Mouse (Mus musculus) gastrocnemius, postnatal 4 days (tissue): ENCODE data around the gene Ddx27. TPM values are rescaled to one million over a fixed set of nuclear protein-coding genes. Genes with fewer than 3 reads are reported as not detected.
"Not testable (repeated sequence)": the region's sequence is repeated elsewhere in the genome, so short reads cannot be mapped to it uniquely, and the experiment has no call there.

Experiments used
- DNase-seq, 2 experiments: peaks; one replicate each; pipeline ENCODE4 v3.0.0; 2021 to 2022; ENCODE audit warnings: low spot score in 2 of 2, mixed read lengths in 2 of 2
- long read RNA-seq, 2 experiments: library from polyadenylated mRNA; stranded (forward); transcript quantifications; one replicate each; pipeline ENCODE4 v2.0.0; 2021
- total RNA-seq, 2 experiments: library from RNA; stranded (reverse); gene quantifications; 2 replicates each; pipeline ENCODE4 v1.2.3; 2021

Gene Ddx27
- total RNA-seq = 10 to 100 TPM; 19.1 to 22.9 TPM
- long read RNA-seq, experiment 1, transcript Ddx27-201 (21 exons, 2,714 nt) = major isoform, 32 of 36 reads
- long read RNA-seq, experiment 1, partial matches to known transcripts = 3 of 36 reads
- long read RNA-seq, experiment 1, other reads (novel, unspliced or antisense) = 1 of 36 reads
- long read RNA-seq, experiment 2, transcript Ddx27-201 (21 exons, 2,714 nt) = major isoform, 38 of 57 reads
- long read RNA-seq, experiment 2, partial matches to known transcripts = 3 of 57 reads
- long read RNA-seq, experiment 2, other reads (novel, unspliced or antisense) = 15 of 57 reads

DNA sequence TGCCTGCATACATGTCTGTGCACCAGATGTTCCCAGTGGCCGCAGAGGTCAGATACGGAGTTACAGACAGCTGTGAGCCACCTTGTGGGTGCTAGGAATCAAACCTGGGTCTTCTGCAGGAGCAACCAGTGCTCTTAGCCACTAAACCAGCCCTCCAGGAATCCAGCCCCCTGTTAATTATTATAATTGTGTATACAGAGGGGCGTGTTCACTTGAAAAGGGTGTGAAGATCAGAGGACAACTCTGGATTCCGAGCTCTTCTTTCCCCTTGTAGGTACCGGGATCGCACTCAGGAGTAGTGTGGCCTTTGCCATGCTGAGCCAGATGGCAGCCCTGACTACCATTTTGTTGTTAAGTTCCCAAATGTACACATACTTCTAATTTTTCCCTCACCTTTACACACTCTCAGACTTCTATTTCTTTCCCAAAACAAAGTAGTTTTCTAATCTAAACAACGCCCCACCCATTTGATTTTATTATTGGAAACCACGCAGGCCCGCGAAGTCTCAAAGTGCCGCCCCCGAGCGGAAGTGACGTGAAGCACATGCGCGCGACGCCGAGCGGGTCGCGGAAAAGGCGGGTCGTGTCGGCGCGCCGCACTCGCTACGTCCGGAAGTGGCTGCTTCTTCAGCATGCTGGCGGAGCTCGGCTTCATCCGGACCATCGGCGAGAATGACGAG lies at the start of gene Ddx27:
TSS of gene Ddx27 (plus strand) at position 492 of the 680 bp plus-strand sequence.
- DNase-seq = peak; percentile 85 to 93

DNA sequence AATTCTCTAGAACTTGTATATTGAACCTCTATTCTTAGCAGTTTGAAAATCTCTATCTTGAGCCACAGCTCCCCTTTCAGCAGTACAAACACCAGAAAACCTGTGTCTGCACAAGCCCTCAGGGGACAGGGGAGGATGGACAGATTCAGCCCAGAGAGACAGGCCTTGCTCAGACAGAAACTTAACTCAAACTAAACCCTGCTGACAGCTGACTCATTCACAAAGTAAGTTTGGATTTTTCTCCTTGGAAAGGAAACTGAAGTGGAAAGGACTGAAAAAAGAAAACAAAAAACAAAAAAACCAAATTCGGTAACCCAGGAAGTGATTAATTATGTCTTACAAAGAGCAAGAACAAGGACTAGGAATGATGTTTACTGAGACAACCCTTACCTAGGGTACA lies 41.8 kb upstream of the Ddx27 start:
- no peak for DNase-seq

DNA sequence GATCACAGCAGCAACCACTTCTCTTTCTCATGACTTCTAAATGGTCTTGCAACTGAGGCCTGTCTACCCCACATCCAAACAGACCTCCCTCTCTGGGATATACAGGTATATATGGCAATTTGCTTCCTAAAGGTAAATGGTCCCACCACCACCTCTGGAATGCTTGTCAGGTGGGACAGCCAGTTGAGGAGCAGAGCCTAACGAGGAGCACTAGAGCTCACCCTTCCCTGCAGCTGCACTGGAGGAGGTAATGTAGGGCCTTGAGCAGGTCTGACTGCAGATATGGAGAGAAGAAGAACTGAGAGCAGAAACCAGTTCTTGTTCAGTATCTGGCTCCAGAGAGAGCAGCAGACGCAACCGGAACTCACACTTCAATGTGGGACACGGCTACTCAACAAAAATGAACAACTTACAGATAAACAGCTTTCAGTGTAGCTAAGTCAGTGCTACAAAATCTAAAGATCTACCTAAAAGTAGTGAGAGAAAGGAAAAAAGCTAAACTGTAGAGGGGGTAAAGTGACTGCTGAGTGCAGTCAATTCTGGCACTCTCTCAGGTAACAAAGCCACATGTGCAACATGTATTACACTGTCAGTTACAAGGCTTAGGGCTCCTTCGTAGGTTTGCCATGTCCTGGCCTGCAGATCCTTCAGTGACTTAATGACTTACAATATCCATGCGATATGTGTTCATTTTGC lies 40.7 kb upstream of the Ddx27 start:
- DNase-seq = no peak

DNA sequence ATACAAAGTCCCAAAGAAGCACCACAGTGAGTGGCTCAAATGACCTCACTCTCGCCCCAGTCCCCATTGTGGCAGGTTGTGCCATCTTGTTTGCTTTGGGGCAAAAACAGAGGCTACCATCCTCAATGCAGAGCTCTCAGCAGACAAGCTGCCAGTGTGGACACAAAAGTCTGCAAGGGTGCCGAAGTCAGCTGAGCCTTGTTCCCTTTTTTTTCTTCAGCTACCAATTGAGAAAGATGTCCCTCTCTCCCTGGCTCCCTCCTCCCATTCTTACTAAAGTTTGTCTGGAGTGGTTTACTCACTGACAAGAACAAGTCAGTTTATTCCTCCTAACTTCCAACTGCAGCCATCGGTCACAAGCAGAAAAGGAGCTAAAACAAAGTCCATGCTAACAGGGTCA lies 38.6 kb upstream of the Ddx27 start:
- DNase-seq = no peak

DNA sequence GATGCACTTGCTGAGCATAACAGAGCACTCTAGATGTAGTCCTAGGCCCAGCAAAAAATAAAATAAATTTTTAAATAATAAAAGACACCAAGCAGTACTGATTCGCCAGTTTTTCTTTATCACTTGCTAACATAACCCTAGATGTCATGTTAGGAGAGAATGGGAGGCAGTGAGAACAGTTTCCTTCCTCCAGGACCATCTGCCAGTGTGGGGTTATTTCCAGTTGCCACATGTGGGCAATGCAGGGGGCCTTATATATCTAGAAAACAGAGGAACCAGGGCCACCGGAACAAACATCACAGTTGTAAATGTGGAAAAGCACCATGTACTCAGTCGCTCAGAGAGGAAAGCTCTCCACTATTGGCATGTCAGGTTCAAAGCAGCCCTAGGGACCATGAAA lies 37.5 kb upstream of the Ddx27 start:
- no peak for DNase-seq

DNA sequence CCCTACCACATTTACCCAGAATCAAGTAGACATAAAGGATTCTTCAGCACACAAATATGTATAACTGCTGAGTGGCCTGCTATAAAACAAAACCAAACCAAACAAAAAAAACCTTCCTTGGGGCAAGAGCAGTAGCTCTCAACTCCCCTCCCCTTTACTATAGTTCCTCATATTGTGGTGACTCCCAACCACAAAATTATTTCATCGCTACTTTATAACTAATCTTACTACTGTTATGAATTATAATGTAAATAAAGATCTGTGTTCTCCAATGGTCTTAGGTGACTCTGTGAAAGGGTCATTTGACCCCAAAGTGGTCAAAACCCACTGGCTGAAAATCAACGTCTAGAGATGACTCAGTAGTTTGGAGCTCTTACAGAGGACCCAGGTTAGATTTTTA lies 34.8 kb upstream of the Ddx27 start:
- no peak for DNase-seq

DNA sequence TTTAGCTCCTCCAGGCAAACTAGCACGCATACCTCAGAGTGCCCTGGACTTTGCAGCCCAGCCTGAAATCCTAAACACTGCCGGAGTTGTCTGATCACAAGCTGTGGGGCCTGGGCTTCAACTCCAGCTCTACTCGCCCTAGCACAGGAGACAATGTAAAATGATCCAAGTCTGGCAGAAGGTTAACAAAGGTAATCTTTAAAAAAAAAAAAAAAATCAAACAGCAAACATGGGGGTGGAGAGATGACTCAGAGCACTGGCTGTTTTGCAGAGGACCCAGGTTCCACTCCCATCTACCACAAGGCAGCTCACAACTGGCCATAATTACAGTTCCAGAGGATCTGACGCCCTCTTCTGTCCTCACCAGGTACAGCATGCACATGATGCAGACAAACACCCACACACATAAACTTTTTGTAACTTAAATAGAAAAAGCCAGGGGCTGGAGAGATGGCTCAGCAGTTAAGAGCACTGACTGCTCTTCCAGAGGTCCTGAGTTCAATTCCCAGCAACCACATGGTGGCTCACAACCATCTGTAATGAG lies 31.6 kb upstream of the Ddx27 start:
- no peak for DNase-seq

DNA sequence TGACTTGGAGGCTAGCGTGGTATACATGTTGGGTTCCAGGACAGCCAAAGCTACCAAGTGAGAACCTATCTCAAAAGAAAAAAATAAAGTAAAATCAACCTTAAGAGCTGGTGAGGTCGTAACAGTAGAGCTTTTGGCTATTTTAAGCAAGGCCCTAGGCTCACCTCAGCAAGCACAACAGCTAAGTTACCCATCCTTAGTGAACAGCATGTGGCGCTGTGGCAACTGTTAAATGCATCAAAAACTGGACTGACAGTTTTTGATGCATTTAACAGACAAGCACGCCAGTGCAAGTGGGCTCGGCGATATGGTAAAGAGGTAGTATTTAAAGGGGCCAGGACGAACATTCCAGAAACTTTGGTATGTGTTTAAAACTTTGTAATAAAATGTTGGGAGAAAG lies 24.1 kb upstream of the Ddx27 start:
- no peak for DNase-seq

DNA sequence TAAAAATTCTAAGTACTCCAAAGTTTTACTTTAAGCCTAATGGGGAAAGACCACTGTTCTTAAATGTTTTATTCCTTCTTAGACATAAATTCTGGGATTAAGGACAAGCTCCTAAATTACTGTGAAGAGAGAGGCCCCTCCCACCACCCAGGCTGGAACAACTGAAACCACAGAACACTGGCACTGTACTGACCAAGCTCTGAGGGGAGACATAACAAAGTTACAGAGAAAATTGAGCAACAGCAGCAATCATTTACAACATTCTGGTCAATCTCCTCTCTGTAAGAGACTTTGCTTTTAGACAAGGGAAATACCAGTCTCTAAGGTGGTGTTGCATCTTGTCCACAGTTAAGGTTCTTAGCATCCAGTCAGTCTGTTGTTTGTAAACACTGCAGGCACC lies 23.0 kb upstream of the Ddx27 start:
- no peak for DNase-seq

DNA sequence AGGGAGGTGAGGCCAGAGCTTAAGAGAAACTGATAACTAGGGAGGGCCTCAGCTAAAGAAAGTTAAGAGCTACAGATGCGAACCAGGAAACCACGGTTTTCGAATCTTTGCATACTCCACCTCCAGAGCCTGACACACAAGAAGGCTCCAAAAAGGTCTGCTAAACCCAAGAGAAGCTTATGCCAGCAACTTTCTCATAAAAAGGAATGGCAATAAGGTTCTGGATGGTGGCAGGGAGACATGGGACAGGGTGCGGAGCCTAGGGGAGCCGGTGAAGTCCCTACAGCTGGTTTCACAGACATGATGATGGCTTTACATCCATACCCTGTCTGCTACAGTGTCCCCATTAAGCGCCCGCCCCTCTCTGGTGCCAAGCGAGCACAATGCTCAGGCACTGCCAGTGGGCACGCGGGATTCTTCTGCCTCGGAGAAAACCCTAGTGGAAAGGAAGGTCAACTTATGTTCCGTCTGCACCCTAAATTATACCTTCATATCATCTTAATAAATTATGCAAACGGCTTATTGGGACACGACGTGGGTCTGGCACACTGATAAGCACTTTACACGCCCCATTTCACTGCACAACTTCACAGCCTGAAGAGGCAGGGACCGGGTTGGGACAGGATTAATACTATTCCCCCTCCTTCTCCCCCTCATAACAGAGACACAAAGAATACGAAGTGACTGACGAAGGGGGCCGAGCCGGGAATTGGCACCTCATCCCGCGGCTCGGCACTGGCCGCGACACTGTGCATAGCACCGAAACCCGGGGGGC lies 19.8 kb upstream of the Ddx27 start:
- DNase-seq = peak in 1 of 2 experiments; percentile 31

DNA sequence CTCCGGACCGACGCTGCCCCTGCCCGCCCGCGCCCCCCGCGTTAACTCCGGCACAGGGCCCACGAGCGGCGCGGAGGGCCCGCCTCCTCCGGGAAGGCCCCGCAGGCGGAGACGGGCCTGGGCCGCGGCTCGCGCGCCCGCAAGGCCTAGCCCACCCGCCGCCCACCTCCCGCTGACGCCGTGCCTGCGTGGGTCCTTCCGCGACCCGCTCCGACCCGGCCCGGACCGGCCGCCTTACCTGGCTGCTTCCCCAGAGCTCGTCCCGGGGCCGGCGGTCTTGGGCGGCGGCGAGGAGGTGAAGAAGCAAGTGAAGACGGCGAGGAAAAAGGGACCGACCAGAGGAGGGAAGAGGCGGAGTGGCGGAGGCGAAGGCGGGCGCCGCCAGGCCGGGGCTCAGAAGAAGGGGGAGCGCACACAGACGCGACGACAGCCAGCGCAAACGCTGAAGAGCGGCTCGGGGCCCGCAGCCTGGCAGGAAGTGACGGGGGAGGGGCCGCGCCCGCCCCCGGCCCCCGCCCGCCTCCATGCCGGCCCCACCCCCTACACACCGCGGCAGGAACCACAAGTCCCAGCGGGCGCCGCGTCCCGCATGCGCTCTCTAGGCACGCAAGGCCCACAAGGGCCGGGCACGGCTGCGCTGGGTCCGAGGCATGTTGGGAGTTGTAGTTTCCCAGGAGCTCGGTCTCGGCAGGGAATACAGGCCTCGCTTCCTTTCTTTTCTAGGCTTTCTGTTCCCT lies 19.0 kb upstream of the Ddx27 start, which contains the start of gene Stau1:
TSS of gene Stau1 (minus strand) at position 504 of the 737 bp plus-strand sequence.
- peak; percentile 93 to 97 for DNase-seq

DNA sequence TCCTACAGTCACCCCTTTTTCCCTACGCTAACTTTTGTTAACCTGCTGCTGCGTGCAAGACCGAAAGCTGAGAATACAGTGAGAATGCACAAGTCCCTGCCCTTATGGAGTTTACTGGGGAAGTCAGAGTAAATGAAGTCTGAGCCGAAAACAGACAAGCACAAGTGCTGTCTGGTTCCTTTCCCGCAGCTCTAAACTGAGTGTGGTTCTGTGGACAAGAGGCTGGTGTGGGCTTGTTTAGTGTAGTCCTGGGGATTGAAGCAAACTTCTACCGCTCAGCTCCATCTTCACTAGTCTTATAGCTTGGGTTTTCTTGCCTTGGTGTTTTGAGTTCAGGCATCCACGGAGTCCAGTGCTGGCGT lies 18.5 kb upstream of the Ddx27 start:
- DNase-seq = no peak

DNA sequence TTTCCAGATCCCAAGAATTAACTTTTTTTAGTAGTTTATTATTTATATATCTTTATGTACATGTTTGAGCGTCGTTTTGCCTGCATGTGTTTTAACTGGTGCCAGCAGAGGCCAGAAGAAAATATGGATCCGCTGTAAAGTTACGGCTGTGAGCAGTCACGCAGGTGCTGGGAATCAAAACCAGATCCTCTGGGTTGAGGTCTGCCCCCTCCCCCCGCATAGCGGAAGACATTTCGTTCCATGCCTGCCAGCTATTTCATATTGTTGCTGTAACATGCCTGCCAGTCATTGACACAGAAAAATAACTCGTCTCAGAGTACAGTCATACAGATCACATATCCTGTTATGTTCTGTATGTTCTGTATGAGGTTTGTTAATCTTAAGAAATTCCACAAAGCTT lies 13.5 kb upstream of the Ddx27 start:
- no peak for DNase-seq

DNA sequence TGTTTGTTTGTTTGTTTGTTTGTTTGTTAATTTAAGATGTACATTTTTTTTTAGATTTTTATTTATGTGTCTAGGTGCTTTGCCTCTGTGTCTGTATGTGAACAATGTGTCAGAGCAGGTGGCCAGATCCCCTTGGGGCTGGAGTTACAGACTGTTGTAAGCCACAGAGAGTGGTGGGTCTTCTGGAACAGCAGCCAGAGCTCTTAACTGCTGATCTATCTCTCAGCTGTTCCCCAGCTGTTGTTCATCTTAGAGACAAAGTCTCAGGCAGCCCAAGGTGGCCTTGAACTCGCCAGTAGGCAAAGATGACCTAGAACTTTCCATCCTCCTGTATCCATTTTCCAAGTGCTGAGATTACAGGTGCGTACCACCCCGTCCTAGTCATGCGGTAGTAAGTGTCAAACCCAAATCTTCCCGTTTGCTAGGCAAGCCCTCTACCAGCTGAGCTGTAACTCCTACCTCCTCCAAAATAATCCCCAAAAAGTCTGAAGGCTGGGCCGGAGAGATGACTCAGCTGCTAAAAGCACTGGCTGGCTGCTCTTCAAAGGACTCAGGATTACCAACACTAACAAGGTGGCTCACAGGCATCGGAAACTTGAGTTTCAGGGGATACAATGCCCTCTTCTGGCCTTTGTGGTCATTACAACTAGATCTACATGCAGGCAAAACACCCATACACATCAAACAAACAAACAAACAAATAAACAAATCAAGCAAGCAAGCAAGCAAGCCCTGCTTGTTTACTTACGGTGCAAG lies 10.7 kb upstream of the Ddx27 start:
- DNase-seq = peak in 1 of 2 experiments; percentile 28

DNA sequence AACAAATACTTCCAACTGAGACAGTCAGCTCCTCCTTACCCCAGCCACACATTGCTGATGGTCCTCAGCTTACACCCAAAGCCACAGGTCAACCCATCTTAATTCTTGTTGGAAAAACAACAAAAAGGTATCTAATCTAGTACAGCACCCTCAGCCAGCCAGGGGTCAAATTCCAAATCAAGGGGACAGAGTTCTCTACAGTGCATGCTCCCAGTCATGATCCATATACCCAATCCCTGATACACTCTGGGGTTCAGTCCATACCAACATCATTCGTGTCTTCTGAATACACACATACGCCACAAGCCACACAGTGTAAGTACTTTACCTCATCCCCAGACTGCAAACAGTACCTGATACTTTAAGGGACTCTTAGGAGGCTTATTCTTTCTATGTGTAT lies 8.6 kb upstream of the Ddx27 start:
- DNase-seq = no peak

DNA sequence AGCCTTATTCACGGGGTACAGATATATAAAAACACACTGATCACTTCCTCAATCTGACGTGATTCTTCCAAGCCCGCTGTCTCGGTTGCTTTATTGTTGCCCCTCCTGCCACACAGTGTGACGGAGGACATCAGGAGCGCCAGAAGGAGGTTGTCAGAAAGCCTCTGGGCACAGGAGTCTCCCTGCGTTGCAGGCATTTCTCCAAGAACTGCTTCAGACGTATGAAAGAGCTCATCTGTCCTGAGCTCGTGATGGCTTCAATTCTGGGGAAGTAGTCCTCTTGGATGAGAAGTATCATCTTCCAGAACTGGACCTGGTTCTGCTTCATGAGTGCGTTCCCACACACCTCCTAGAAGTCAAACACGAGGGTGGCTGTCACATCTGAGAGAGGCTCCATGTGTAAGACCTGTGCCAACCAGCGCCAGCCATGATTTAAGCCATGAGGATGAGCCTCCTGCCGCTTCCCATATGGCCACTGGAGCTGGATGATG lies 7.9 kb upstream of the Ddx27 start:
- DNase-seq = no peak

DNA sequence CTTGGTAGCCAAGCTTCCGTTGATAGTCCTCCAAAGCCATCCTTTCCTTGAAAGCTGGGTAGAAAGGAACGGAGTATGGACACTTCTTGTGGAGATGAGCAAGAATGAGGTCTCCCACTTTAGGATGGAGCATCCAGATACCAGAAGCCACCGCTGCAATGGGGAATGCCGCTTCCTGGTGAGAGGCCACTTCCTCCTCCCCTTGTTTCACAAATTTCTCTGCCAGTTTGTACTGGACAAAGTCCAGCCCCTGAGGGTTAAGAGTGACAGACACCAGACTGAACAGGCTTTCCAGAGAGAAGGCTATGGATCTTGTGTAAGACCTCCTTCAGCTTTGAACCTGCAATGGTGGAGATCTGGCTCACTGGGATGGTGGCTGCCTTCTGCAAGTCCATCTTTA lies 7.4 kb upstream of the Ddx27 start:
- DNase-seq = not testable (repeated sequence)

DNA sequence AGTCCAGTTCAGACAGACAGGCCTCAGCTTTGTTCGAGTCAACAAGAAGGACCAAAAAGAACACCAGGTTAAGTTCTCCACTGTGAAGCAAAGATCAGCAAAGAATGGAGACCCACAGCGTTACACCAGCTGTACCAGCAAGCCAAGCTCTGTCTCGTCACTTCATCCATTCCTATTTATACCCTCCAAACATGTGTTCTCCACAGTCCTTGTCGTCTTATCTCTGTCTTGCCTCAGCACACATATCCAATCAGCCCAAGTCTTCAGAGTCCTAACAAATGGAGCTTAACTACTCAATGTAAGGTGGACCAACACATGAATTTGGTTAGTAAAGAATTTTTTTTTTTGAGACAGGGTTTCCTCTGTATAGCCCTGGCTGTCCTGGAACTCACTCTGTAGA lies 5.5 kb upstream of the Ddx27 start:
- no peak for DNase-seq

DNA sequence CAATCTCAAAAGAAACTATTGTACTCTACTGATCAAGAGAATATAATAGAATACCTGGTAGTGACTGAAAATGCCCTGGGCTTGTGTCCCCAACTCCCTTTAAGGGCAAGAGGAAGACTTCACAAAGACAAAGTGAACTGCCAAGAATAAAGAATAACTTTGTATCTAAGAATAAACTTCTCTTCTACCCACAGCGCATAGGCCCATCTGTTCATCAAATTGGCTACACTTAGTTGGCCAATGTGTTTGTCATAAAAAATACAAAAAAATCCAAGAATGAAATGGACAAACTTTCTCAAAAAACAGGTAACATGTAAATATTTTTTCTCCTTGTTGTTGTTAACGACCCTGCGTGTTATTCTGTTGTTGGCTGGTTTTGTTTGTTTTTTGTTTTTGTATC lies 4.4 kb upstream of the Ddx27 start:
- DNase-seq = no peak

DNA sequence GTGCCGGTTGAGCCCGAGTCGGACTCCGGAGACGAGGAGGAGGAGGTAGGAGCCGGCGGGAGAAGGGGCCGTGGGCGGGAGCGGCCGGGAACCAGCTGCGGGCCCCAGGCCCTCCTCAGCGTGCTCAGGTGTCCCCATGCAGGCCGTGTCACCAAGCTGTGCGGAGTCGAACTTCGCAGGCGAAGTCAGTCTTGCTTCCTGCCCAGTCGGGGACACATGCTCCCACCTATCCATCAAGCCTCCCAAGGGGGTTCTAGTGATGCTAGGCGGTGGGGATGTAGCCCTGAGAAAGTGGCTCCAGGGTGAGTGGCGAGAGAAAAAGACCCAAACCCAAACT lies 357 bp downstream of the Ddx27 start:
- DNase-seq = no peak
